Mouse (Mus musculus): ENCODE results near the gene Fbxo6.

DNA sequence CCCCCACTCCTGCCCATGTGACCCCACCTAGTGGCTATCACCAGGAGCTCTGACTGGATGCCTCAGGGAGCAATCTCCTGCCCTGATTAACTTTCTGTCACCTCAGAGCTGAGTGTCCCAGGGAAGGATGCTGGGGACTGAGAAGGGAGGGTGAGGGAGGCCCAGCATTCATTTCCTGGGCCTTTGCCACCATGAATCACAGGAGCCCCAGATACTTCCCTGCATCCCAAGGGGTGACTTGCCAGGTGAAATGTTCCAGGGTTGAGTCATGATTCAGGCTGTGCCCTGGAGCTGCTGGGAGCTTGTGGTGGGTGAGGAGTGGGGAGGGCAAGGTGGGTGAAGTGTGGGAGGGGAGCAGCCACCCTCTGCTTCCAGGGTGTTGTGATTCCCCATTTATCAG, 25.8 kb upstream of the Fbxo6 start:
- no peak for TF ChIP-seq CTCF (IDR thresholded peaks at IDR 0.05; ENCODE audit: extremely low read depth, insufficient read depth, insufficient read length, insufficient replicate concordance)
- no peak for TF ChIP-seq POLR2A (IDR thresholded peaks at IDR 0.05; ENCODE audit: low read depth, low read length)

Data from spleen, adult 2 months (tissue).